Mouse (Mus musculus) urinary bladder, postnatal 10 days (tissue): ENCODE measurements around the gene A830031A19Rik.

ENCODE experiments used
- DNase-seq: peaks from one replicate; pipeline ENCODE4 v3.0.0; 2022; ENCODE audit warnings: low spot score

Gene A830031A19Rik

DNA sequence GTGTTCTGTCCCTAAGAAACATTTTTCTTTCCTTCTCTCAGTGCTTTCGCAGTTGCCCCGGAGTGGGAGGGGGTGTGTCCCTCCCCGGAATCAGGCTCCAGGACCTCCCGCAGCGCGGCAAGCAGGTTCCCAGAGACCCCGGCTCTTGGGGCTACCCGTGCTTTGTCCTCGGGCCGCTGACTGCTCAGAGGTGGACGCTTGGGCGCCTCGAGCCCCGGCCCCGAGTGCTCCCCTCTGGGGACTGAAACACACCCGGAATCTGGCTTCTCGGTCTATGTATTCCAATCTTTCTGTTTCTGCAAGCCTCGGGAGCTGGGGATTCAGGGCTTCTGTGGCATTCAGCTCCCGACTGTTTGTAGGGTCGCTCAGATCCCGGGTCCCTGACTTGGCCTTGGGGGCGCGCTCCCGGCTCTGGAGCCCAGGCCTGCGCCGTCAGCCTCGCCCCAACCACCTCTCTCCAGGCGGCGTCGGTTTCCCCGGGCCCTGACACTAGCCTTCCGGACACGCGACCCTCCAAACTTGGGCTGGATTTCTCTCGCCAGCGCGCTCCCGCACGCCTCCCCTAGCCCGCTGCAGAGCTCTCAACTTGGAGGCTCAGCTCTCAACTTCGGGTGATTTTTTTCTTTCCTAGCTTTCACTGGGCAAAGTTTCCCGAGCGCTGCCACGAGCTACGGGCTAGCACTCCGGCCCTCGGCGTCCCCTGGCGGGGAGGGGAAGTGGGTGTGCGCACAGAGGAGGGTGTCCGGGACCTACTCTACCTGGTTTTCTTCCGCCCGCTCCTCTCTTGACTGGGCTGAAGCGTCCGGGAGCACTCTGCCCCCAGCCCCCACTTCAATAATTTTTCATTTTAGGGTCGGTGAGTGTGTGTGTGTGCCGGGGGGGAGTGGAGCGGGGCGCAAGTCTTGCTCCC lies 2.2 kb upstream of the A830031A19Rik start:
- no peak for DNase-seq

DNA sequence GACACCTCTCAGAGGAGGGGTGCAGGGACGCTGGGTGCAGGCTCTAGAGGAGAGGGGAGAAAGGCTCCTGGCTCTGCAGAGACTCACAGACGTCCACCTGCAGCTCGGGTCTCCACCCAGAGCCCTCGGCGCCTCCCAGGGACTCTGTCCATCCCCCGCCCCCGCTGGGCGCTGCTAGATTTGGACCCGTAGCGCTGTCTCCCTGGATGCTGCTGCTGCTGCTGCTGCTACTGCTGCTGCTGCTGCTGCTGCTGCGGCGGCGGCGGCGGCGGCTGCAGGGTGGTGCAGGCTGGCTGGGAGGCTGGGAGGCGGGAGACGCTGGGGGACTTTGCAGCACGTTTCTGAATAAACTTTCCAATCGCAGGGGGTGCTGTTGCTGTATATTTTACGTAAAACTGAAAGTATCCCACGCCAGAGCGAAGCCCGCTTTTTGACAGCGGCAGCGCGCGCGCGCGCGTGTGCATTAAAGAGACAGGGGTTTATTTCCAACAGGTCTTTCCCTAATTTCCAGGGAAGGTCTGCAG lies 1.3 kb upstream of the A830031A19Rik start:
- DNase-seq: no peak

DNA sequence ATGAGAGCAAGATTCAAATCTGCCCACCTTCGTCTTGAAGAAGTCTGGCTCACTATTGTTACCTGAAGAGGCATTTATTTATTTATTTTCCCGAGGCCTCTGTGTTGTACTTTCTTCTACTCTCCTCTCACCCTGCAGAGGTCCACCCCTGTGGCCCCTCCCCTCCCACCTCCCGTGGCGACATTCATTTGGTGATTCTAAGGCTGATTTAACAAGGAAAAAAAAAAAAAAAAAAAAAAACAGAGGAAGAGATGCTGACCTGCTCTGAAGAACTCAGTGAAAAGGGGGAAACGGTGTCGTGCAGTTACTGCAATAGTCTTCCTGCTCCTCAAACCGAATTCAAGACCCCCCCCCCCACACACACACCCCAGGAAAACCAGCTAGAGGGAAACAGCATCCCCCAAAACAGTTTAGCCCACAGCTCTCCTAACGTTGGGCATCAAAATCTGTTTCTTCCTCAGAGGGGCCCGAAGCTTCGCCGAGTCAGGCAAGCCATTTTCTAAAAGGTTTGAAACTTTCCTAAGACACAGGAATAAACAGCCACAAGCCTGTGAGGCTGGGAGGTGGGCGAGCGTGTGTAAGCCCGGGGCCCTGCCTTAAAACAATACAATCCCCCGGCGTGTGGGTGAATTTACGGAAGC lies 752 bp upstream of the A830031A19Rik start:
- DNase-seq: no peak

- DNase-seq: no peak
These were observed 748 bp downstream of the A830031A19Rik start for GRCm38 (mm10) chr11:24074021-24074591.

- no peak for DNase-seq
These were observed 9.5 kb downstream of the A830031A19Rik start for GRCm38 (mm10) chr11:24065313-24065712.

DNA sequence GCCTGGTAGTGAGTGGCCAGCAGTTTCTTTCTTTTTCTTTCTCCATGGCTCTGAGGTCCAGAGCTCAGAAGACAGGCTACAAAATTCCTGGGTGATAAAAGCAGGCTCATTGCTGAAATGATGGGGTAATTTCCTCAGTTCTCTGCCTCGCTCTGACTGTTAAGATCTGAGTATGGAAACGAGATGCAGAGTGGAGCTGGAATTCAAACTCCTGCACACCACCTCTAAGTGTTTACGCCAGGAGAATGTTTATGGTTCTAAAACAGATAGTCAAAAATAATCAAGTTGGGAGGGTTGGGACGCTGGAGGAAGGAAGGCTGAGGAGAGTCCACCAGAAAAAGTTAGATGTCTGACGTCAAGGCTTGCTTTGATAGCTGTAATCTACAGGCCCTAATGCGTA lies 10.6 kb downstream of the A830031A19Rik start:
- no peak for DNase-seq

GRCm38 (mm10) chr11:24062495-24063096 lies 12.3 kb downstream of the A830031A19Rik start:
- DNase-seq: no peak

GRCm38 (mm10) chr11:24061819-24062218 lies 13.0 kb downstream of the A830031A19Rik start:
- no peak for DNase-seq

GRCm38 (mm10) chr11:24060428-24060827 lies 14.4 kb downstream of the A830031A19Rik start:
- no peak for DNase-seq

- no peak for DNase-seq
These were observed 15.7 kb downstream of the A830031A19Rik start for GRCm38 (mm10) chr11:24059137-24059536.

- no peak for DNase-seq
These were observed 22.0 kb downstream of the A830031A19Rik start for GRCm38 (mm10) chr11:24052882-24053281.

DNA sequence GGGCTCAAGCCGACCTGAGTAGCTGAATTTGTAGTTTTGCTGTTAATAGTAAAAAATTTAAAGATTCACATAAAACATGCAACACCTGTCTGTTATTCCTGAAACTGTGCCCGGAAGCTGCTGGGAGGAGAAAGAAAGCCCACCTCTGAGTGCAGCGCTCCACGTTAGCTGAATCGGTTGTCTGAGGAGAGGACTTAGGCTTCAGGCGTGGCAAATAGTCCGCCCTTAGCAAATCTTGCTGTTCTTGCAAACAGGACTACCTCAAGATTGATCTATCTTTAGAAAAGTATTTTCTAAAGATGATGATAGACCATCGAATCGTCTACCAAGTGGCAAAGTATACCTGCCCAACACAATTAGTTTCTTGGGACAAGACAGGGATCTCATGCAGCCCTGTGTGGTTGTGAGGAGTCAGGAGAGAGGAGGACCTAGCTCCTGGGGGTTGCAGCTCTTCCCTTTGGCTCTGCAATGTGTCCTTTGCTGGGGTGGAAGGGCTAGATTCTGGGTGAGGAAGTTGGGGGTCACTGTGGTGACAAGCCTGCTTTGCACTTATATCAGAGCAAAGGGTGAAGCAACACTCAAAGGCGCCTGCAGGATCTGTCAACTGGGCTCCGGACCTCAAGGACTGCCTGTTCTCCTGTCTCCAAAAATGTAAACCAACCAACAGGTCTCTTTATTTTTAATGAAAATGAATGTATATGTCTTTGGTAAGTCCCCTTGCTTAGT lies 24.7 kb downstream of the A830031A19Rik start:
- no peak for DNase-seq

GRCm38 (mm10) chr11:24049226-24050031 lies 25.4 kb downstream of the A830031A19Rik start:
- peak; percentile 20 for DNase-seq

- no peak for DNase-seq
These were observed 30.8 kb downstream of the A830031A19Rik start for GRCm38 (mm10) chr11:24044025-24044424.

- DNase-seq: no peak
These were observed 54.1 kb downstream of the A830031A19Rik start for GRCm38 (mm10) chr11:24020760-24021159.

DNA sequence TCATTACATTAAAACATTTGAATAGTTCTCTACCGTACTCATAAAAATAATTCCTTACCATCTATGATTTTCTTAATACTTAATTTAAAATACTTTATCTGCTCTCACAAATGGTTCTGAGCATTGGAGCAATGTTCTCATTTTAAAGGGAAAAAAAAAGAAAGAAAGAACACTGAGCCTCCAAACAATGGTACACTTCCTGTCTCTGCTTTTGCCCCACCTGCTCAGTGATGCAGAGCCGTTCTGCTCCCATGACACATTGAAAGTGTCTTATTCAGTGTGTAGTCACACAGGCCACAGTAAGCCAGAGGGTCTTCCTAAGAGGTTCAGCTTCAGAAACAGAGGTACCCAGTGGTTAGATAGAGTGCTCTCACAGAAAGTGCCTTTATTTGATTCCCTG lies 56.1 kb downstream of the A830031A19Rik start:
- no peak for DNase-seq

GRCm38 (mm10) chr11:24016647-24017179 lies 58.1 kb downstream of the A830031A19Rik start:
- no peak for DNase-seq

DNA sequence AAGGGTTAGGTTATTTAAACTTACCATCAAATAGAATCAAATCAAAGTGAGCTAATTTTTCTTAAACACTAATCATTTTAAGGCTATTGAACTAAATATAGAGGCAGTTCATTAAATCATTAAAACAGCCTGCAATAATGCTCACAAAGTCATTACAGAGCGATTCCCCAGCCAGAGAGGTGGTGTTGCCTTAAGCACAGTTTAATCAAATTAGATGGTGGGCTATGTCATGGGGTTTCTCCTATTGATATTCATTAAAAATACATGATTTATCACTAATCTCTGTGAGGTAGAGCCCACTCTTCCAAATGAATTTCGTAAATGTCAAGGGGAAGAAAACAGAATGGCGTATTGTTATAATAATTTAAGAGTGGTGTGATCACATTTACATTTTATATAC lies 58.8 kb downstream of the A830031A19Rik start:
- no peak for DNase-seq

DNA sequence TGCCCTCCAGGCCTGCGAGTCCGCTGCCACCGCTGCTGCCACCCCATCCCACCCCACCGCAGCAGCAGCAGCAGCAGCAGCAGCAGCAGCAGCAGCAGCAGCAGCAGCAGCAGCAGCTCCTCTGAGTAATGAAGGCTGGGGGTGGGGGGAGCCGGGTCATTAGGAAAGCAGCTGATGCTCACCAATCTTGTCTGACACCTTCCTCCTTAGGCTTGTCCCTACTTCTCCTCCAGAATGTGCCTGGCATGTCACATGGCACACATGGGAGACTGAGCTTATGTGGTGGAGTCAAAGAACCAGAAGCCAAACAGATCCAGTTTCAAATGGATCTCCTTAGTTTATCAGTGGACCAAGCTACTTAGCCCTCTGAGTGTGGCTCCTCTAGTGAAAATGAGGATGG lies 60.2 kb downstream of the A830031A19Rik start:
- no peak for DNase-seq

DNA sequence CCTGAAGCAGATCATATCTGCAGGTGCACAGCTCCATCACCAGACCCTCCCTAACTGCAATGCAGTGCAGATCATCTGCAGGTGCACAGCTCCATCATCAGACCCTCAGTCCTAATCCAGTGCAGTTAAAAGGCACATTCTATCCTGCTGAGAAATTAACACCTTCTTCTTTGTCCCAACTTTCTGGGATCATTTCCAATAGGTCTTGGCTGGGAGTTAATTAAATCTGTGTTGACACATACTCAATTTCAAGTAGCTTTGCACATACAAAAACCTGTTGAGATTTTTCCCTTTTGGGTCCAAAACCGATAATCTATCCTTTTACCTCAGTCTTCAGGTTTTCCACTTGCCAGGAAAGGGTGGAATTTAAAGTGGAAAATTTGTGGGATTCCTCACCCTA lies 62.6 kb downstream of the A830031A19Rik start:
- no peak for DNase-seq
